Mouse (Mus musculus) CH12.LX (cell line): ENCODE results near the gene Kremen2. TPM values are rescaled to one million over a fixed set of nuclear protein-coding genes. Genes with fewer than 3 reads are reported as not detected.

Experiments
- DNase-seq: peaks from one replicate; pipeline ENCODE4 v3.0.0-alpha.2; 2013; ENCODE audit errors: extremely low read depth
- H3K27ac ChIP-seq: 2 replicates; pipeline ENCODE4 v1.5.1; 2012; ENCODE audit warnings: low read depth, mild to moderate bottlenecking, control low read depth, moderate library complexity; ENCODE audit not compliant: insufficient read depth
- H3K27me3 ChIP-seq: replicated peaks from 2 replicates; pipeline ENCODE3; 2012; ENCODE audit warnings: inconsistent platforms
- H3K36me3 ChIP-seq, 2 experiments: replicated peaks in 1 of 2; 2 replicates each; pipeline versions ENCODE3 to v1.6.1; 2012; ENCODE audit warnings: inconsistent platforms in 1 of 2, low read length in 1 of 2, mild to moderate bottlenecking in 1 of 2, mixed read lengths in 1 of 2, moderate library complexity in 1 of 2; ENCODE audit not compliant: control insufficient read depth in 1 of 2, insufficient read depth in 1 of 2
- H3K4me1 ChIP-seq, 2 experiments: 2 replicates each; pipeline ENCODE4 v1.6.1; 2012; ENCODE audit warnings: inconsistent platforms in 1 of 2, moderate library complexity in 1 of 2; ENCODE audit not compliant: insufficient read depth in 2 of 2, control insufficient read depth in 1 of 2
- H3K4me2 ChIP-seq: 2 replicates; pipeline ENCODE4 v1.6.1; 2012; ENCODE audit warnings: low read depth, mild to moderate bottlenecking, control low read depth; ENCODE audit not compliant: poor library complexity, insufficient read depth, severe bottlenecking
- H3K4me3 ChIP-seq, 3 experiments: fragments of 150-350 bp in 1 of 3; sonication (generic) in 1 of 3; replicated peaks in 1 of 3; 2 replicates each; pipeline versions ENCODE3 to v1.5.1; 2011 to 2012; ENCODE audit warnings: low read depth in 2 of 3, low read length in 2 of 3, mild to moderate bottlenecking in 2 of 3, moderate library complexity in 2 of 3, control low read depth in 1 of 3, improper control_type of control experiment in 1 of 3, inconsistent platforms in 1 of 3, mixed read lengths in 1 of 3; ENCODE audit not compliant: poor library complexity in 1 of 3
- H3K79me2 ChIP-seq: replicated peaks from 2 replicates; pipeline ENCODE4 v1.6.1; 2012; ENCODE audit warnings: mild to moderate bottlenecking, moderate library complexity; ENCODE audit not compliant: control insufficient read depth, poor library complexity, insufficient read depth, severe bottlenecking; ENCODE audit errors: extremely low read depth
- H3K9ac ChIP-seq: 2 replicates; pipeline ENCODE4 v1.6.1; 2012; ENCODE audit warnings: low read depth, mild to moderate bottlenecking, control low read depth, moderate library complexity; ENCODE audit not compliant: insufficient read depth
- H3K9me3 ChIP-seq: replicated peaks from 2 replicates; pipeline ENCODE3; 2012; ENCODE audit warnings: low read length, inconsistent platforms, mixed read lengths
- BHLHE40 ChIP-seq: IDR thresholded peaks from 2 replicates; pipeline ENCODE4 v1.6.1; 2011; ENCODE audit warnings: mild to moderate bottlenecking, low read depth, low read length, improper control_type of control experiment
- CHD1 ChIP-seq: IDR thresholded peaks from 2 replicates; pipeline ENCODE4 v1.6.1; 2012; ENCODE audit warnings: low read depth, low read length, improper control_type of control experiment, inconsistent platforms
- CTCF ChIP-seq, 2 experiments: IDR thresholded peaks in 1 of 2; conservative IDR thresholded peaks in 1 of 2; 2 replicates each; pipeline ENCODE4 v1.5.1; 2011 to 2012; ENCODE audit warnings: low read depth in 2 of 2, low read length in 2 of 2, improper control_type of control experiment in 1 of 2, inconsistent platforms in 1 of 2, mild to moderate bottlenecking in 1 of 2, moderate library complexity in 1 of 2
- E2F4 ChIP-seq: IDR thresholded peaks from 2 replicates; pipeline ENCODE4 v1.6.1; 2011; ENCODE audit warnings: low read depth, low read length, improper control_type of control experiment; ENCODE audit not compliant: insufficient replicate concordance
- ELF1 ChIP-seq: IDR thresholded peaks from 2 replicates; pipeline ENCODE4 v1.6.1; 2014; ENCODE audit warnings: low read depth, mild to moderate bottlenecking, inconsistent platforms, low read length, improper control_type of control experiment
- ETS1 ChIP-seq: conservative IDR thresholded peaks from 2 replicates; pipeline ENCODE4 v1.6.1; 2012; ENCODE audit warnings: low read depth, mild to moderate bottlenecking, inconsistent platforms, low read length, improper control_type of control experiment, moderate library complexity
- IRF4 ChIP-seq: IDR thresholded peaks from 2 replicates; pipeline ENCODE4 v1.6.1; 2014; ENCODE audit warnings: low read depth, mild to moderate bottlenecking, inconsistent platforms, low read length, improper control_type of control experiment
- JUN ChIP-seq: IDR thresholded peaks from 2 replicates; pipeline ENCODE4 v1.6.1; 2011; ENCODE audit warnings: low read depth, mild to moderate bottlenecking, low read length, improper control_type of control experiment, moderate library complexity; ENCODE audit not compliant: insufficient read depth
- MXI1 ChIP-seq: IDR thresholded peaks from 2 replicates; pipeline ENCODE4 v1.6.1; 2011; ENCODE audit warnings: mild to moderate bottlenecking, low read depth, low read length, improper control_type of control experiment
- MYC ChIP-seq: IDR thresholded peaks from 2 replicates; pipeline ENCODE4 v1.6.1; 2011; ENCODE audit warnings: low read depth, mild to moderate bottlenecking, improper control_type of control experiment, low read length
- NRF1 ChIP-seq: IDR thresholded peaks from 2 replicates; pipeline ENCODE4 v1.6.1; 2014; ENCODE audit warnings: low read depth, mild to moderate bottlenecking, inconsistent platforms, low read length, improper control_type of control experiment, moderate library complexity
- POLR2A ChIP-seq: IDR thresholded peaks from 2 replicates; pipeline ENCODE4 v1.6.1; 2011; ENCODE audit warnings: low read depth, mild to moderate bottlenecking, improper control_type of control experiment, low read length
- POLR2AphosphoS2 ChIP-seq: IDR thresholded peaks from 2 replicates; pipeline ENCODE4 v1.6.1; 2011; ENCODE audit warnings: low read depth, low read length, improper control_type of control experiment
- RAD21 ChIP-seq: IDR thresholded peaks from 2 replicates; pipeline ENCODE4 v1.6.1; 2011; ENCODE audit warnings: low read depth, mild to moderate bottlenecking, low read length, improper control_type of control experiment, moderate library complexity
- RCOR1 ChIP-seq: conservative IDR thresholded peaks from 2 replicates; pipeline ENCODE4 v1.6.1; 2012; ENCODE audit warnings: low read depth, mild to moderate bottlenecking, inconsistent platforms, low read length, improper control_type of control experiment
- SMC3 ChIP-seq: IDR thresholded peaks from 2 replicates; pipeline ENCODE4 v1.6.1; 2011; ENCODE audit warnings: low read depth, low read length, improper control_type of control experiment
- TBP ChIP-seq: conservative IDR thresholded peaks from 2 replicates; pipeline ENCODE4 v1.6.1; 2011; ENCODE audit warnings: low read depth, low read length, improper control_type of control experiment
- UBTF ChIP-seq: IDR thresholded peaks from 2 replicates; pipeline ENCODE4 v1.6.1; 2012; ENCODE audit warnings: low read depth, mild to moderate bottlenecking, inconsistent platforms, low read length, improper control_type of control experiment, moderate library complexity
- USF1 ChIP-seq: IDR thresholded peaks from 2 replicates; pipeline ENCODE4 v1.6.1; 2014; ENCODE audit warnings: low read depth, mild to moderate bottlenecking, inconsistent platforms, low read length, improper control_type of control experiment
- ZMIZ1 ChIP-seq: IDR thresholded peaks from 2 replicates; pipeline ENCODE4 v1.6.1; 2012; ENCODE audit warnings: low read depth, mild to moderate bottlenecking, inconsistent platforms, low read length, improper control_type of control experiment
- ZNF384 ChIP-seq: IDR thresholded peaks from 2 replicates; pipeline ENCODE4 v1.6.1; 2012; ENCODE audit warnings: low read depth, low read length, improper control_type of control experiment, inconsistent platforms
- dilution Hi-C: fragments of 300-500 bp; cut with MboI; formaldehyde crosslinking; loops from 2 replicates; pipeline ENCODE4 v1.14.3; 2020; ENCODE audit warnings: low sequenced_read_pairs; ENCODE audit not compliant: extremely low pct_unique_long_range_greater_than_20kb, extremely low pct_ligation_motif_present
- in situ Hi-C: fragments of 300-500 bp; cut with MboI; formaldehyde crosslinking; loops from 3 replicates; pipeline ENCODE4 v1.14.3; 2019; ENCODE audit warnings: low sequenced_read_pairs, low pct_ligation_motif_present, low pct_unique_long_range_greater_than_20kb, mixed read lengths
- polyA plus RNA-seq: library from polyadenylated mRNA; unstranded; fragments of >175 nt; gene quantifications from 2 replicates; pipeline ENCODE4 v1.2.1, GENCODE M21; 2012; ENCODE audit warnings: low read depth; ENCODE audit not compliant: insufficient read length
- total RNA-seq, 2 experiments: library from RNA; depleted of rRNA; stranded (reverse); fragments of 300-350 nt in 1 of 2; fragments of >200 nt in 1 of 2; gene quantifications; 2 replicates each; pipeline ENCODE4 v1.2.3; 2012 to 2014

Kremen2 gene
- total and polyA plus RNA-seq, 3 experiments: 0.21 to 0.55 (median 0.23) TPM

GRCm38 (mm10) chr17:23730441-23730840, 15.2 kb downstream of the Kremen2 start:
- H3K27ac ChIP-seq: no peak overlapping the region
- peaks cover 0 to 11% of the 10 kb centered on the region in 2 experiments; a peak in 3 of 4 replicates for H3K4me1 ChIP-seq
- no peaks in the 10 kb centered on the region for H3K9me3 ChIP-seq
- no peak overlapping the region for H3K4me2 ChIP-seq
- no peak overlapping the region for H3K9ac ChIP-seq
- H3K4me3 ChIP-seq: no peak overlapping the region
- dilution Hi-C loops (no loop called here), in situ Hi-C loops (no loop called here)
- no peaks in the 10 kb centered on the region; the same call in 1 of the 2 replicates for H3K79me2 ChIP-seq
- no peak for TF ChIP-seq RCOR1
- TF ChIP-seq POLR2AphosphoS2: no peak
- no peak for TF ChIP-seq TBP
- no peak for TF ChIP-seq BHLHE40
- no peak for TF ChIP-seq USF1
- TF ChIP-seq E2F4: no peak
- TF ChIP-seq CHD1: no peak
- no peak for TF ChIP-seq ZMIZ1
- no peak for TF ChIP-seq POLR2A
- no peak for TF ChIP-seq MXI1
- no peak for TF ChIP-seq UBTF
- TF ChIP-seq JUN: no peak
- no peak for TF ChIP-seq MYC
- TF ChIP-seq ETS1: no peak
- no peak for TF ChIP-seq ELF1
- TF ChIP-seq ZNF384: no peak
- no peak for DNase-seq
- peaks cover 22 to 39% of the 10 kb centered on the region in 2 experiments for H3K36me3 ChIP-seq
- no peaks in the 10 kb centered on the region for H3K27me3 ChIP-seq

GRCm38 (mm10) chr17:23726758-23727142, 18.9 kb downstream of the Kremen2 start:
- in situ Hi-C loops: loop anchor here (10.0 kb wide), 1 partner anchor 52 kb away; the partner anchor contains the start of genes Cldn6, Hcfc1r1, Thoc6 and Tnfrsf12a
- Histone ChIP-seq H3K4me1 (peaks cover 4 to 28% of the 10 kb centered on the region in 2 experiments), H3K9me3 (no peaks in the 10 kb centered on the region), H3K79me2 (no peaks in the 10 kb centered on the region; the same call in 1 of the 2 replicates), H3K4me3 (peak overlapping the region; percentile 61 to 90 (median 84)), H3K36me3 (peaks cover 0 to 6% of the 10 kb centered on the region in 2 experiments), H3K9ac (peak overlapping the region; percentile 63), H3K27ac (no peak overlapping the region), H3K4me2 (peak overlapping the region; percentile 65), H3K27me3 (peaks cover 7% of the 10 kb centered on the region)
- TF ChIP-seq BHLHE40: peak; percentile 44; the same call in 1 of the 2 replicates
- peak; percentile 16; the same call in 1 of the 2 replicates for TF ChIP-seq IRF4
- TF ChIP-seq NRF1: no peak
- peak; percentile 13; the same call in 1 of the 2 replicates for TF ChIP-seq SMC3
- peak; percentile 3 for TF ChIP-seq RAD21
- TF ChIP-seq CTCF (conservative IDR thresholded peaks at IDR 0.05 in 1 of 2, IDR thresholded peaks at IDR 0.05 in 1 of 2; ENCODE audit: low read depth in 2 of 2, low read length in 2 of 2): peak in 1 of 2 experiments; percentile 30; a peak in 1 of 4 replicates
- no peak for TF ChIP-seq TBP
- dilution Hi-C loops: no loop called here
- DNase-seq: peak; percentile 65
